Mouse (Mus musculus): ENCODE data around the gene Zranb1.

The Zranb1 gene

DNA sequence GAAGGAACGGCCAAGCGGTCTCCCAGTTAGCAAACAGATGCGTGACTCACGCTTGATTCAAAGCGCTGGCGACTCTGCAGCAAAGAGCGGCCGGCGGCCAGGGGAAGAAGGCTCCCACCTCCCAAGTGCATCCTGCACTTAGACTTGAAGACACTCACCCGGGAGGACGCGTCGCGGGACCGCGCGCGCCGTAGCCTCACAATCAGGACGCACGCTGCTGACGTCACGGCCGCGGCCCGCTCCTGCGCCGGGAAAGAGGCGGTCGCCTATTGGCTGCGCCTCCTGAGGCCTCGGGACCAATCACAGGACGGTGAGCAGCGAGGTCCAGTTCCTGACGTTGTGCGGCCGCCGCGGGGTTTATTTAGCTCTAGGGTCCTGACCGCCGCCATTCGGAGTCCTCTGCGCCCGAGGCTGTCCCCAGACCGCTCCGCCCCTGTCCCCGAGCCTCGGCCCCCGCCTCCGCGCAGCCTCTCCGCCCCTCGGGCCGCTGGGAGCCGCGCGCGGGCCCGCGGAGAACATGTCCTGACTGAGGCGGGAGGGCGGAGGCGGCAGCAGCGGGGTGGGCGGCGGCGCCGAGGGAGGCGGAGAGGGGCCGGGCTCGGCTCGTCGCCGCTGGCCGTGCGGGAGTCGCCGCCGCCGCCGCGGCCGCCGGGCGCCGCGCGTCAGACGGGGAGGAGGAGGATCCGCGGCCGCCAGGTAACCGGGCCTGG, at the start of gene Zranb1:
Gene Zranb1 (plus strand): TSS at position 293 of the 710 bp plus-strand sequence.
- DNase-seq: peak; percentile 99

DNA sequence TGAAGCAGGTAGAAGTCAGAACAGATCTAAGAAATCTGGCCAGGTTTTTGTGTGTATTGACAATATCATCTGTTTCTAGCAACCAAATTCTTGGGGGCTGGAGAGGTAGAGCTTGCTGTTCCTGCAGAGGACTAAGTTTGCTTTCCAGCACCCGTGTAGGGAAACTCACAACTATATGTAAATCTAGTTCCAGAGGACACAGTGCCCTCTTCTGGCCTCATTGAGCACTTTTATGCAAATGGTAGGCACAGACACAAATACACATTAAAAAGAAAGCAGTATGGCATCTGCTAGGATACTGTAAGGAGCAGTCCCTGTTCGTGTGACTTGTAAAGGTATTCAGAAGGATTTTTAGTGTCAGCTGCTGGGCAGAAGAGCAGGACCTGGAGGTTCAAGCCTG, 48.6 kb upstream of the Zranb1 start:
- DNase-seq: peak in 1 of 2 experiments; percentile 13

- DNase-seq: no peak
These were observed 46.9 kb upstream of the Zranb1 start for GRCm38 (mm10) chr7:132884031-132884430.

DNA sequence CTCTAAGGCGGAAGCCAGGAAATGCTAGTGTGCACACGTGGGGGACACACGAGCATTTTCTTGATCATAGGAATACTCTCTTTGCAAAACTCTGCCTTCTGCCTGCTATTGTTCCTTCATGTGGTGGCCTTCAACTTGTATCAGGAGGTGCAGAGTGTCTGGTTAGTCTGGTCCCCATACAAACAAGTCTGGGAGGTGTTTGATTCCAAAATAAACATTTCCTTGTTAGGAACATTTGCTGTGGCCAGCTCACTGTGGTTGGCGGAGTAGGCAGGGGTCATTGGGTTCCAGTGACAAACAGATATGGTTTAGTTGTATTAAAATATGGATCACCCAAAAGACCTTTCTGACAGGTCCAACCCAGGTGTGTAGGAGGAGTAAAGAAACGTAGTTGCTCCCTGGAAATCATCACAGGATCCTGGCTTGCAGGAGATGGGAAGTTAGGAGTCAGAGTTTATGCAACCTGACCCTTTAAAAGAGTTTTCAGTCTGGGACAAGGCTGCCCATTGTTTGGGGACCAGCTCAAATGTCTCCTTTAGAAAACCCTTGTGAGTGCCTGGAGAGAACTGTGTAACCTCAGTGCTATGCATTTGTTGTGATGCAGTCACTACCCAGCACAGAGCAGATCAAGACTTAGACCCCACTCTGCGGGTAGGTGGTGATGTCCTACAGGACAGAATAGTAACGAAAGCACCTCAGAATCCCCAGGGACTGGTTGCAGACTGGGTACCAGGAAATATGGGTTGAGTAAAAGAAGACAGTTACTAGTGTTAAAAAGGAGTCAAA, 43.7 kb upstream of the Zranb1 start:
- DNase-seq: no peak

DNA sequence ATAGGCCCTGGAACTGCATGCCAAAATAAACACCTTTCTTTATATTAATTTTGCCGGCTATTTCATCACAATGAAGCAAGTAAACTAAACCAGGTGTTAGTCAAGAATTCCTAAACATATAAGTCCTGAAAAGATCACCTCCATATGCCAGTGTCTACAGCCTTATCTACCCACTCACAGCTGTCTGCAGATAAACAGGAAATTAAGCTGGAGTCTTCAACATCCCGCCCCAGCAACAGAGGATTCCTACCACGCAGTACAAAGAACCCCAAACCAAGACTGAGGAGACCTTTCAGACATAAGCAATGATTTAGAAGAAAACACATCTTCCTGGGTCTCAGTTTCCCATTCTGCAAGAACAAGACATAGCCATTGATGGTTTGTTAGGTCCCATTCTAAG, 42.9 kb upstream of the Zranb1 start:
- no peak for DNase-seq

DNA sequence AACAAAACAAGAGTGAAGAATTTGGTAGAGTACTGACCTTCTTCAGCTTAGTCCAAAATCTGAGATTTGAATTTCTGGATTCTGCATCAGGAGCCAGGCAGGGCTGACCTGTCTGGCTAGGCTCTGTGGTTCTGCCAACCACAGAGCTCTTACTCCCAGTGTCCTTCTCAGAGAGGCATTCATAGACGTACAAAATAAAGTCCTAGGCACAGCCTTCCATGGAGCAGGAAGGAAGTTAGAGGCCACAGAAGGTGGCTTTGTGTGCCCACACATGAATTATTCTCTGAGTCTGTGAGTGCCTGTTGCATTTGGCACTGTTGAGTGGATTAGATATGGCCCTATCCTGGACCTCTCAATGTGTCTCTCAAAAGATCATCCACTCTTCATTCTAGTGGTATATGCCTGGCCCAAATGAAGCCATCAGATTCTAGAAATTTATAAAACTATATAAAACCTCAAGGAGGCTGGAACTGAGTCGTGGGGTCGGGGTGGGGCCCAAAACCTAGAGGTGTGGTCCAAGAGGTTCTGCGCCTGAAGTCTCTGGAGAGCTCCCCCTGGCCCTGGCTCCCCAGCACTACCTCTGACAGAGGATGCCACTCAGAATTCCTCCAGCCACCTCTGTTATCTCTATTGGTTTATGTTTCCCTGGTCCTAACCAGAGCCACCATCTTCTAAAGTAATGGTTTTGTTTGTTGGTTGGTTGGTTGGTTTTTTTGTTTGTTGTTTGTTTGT, 42.3 kb upstream of the Zranb1 start:
- DNase-seq: no peak

DNA sequence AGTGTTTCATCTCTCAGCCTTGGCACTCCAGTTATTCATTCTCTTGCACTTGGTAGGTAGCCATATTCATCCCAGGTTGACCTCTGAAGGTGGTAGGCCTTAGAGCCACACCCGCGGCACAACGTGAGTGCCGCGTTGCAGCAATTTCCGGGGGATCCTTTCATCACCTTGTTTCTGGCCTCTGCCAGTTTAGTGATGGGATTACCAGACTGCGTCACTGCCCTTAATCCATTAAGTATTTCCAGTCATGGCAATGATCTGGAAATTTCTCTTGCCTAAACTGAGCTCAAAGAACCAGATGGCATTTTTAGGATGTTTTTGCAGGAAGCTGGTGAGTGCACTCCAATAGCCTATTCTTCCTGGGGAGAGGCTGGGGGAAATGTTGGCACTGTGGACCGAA, 41.3 kb upstream of the Zranb1 start:
- DNase-seq: no peak

- no peak for DNase-seq
These were observed 40.7 kb upstream of the Zranb1 start for GRCm38 (mm10) chr7:132890201-132890600.

DNA sequence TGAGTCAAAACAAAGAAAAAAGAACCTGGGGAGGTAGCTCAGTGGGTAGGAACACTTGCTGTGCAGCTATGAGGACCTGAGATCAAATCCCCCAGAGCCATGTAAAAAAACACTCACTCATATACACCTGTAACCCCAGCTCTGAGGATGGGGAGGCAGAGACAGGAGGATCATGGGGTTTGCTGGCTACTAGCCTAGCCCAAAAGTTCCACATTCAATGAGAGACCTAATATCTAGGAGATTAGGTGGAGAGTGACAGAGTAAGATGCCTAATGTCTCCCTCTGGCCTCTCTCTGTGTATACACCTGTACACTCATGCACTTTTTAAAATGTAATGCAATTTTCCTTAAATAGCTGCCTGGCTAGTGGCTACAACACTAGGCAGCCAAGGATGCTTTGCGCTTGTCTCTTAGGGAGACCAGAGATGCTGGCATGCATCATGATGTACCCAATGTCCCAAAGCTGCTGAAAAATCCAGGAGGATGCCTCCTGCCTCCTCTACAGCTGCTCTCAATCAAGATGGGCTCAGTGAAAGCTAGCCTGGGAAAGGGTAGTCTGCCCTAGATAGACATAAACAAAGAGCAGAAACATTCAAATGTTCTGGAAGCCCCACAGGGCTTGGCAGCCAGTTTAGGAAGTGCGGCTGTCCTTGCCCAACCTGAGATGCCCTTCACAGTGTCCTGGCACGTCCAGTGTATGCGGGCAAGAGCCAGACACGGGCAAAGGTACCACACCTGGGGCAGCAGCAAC, 39.2 kb upstream of the Zranb1 start:
- no peak for DNase-seq

- DNase-seq: no peak
These were observed 38.7 kb upstream of the Zranb1 start for GRCm38 (mm10) chr7:132892311-132892661.

GRCm38 (mm10) chr7:132892806-132893205, 38.1 kb upstream of the Zranb1 start:
- no peak for DNase-seq

DNA sequence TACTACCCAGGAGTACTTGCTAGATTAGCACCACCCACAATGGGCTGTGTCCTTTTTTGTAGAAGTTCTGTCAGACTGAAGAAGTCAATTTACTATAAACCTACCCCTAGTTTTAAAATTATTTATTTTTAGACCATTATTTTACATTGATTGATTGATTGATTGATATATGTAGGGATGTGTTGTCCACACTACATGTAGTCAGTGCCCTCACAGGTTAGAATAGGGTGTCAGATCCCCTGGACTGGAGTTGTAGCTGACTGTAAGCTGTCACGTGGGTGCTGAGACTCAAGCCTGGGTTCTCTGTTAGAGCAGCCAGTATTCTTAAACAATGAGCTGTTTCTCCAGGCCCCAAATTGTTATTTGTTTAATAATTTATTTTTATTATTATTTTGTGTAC, 37.6 kb upstream of the Zranb1 start:
- DNase-seq: no peak

- peak; percentile 13 to 44 for DNase-seq
These were observed 35.9 kb upstream of the Zranb1 start for GRCm38 (mm10) chr7:132894841-132895555.

DNA sequence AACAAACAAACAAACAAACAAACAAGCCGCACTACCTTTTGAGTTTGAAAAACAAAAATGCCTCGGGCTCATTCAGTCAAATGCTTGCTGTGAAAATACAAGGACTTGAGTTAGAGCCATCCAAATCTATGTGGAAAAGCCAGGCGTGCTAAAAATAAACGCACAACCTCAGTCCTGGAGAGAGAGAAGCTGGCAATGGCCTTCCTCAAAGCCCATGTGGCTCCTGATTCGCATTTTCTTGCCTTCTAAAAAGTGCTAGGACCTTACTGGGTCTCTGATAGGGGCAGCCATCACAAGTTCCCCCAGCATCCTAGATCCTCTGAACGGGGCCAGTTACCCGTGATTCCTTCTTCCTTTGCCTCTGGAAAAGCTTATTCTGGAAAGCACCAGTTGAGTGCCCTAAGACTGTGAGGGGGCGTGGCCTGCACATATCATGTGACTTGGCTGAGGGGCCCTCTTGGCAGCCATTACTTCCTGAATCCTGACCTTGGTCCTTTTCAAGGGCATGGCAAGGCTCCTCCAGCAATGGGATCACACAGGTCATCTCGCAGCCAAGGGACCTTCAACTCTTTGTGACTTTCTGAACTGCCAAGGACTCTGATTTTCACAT, 34.6 kb upstream of the Zranb1 start:
- DNase-seq: peak; percentile 26 to 31

DNA sequence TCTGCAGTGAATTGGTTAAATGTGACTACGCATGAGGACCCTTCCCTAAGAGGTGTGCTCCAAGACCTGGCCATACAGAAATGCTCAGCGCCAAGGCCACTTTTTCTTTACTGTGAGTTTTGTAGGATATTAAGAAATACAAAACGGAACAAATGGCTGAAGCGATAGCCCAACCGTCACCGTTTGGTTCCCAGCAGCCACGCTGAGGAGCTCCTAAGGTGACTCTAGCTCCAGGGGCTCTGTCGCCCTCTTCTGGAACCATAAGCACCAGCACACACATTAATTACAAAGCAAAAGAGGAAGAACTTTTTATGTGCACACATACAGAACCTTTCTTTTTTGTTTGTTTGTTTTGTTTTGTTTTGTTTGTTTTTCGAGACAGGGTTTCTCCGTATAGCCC, 33.7 kb upstream of the Zranb1 start:
- DNase-seq: no peak

DNA sequence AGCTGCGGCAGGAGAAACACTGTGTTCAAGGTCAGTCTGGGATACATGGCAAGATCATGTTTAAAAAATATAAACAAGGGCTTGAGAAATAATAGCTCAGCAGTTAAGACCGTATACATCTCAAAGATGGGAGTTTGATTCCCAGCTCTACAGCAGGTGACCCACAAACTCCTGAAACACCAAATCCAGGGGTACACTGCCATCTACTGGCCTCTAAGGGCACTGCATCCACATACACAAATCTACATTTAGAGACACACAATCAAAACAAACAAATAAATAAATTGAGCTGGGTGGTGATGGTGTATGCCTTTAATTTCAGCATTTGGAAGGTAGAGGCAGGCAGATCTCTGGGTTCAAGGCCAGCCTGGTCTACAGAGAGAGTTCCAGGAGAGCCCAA, 32.7 kb upstream of the Zranb1 start:
- peak; percentile 25 to 33 for DNase-seq

DNA sequence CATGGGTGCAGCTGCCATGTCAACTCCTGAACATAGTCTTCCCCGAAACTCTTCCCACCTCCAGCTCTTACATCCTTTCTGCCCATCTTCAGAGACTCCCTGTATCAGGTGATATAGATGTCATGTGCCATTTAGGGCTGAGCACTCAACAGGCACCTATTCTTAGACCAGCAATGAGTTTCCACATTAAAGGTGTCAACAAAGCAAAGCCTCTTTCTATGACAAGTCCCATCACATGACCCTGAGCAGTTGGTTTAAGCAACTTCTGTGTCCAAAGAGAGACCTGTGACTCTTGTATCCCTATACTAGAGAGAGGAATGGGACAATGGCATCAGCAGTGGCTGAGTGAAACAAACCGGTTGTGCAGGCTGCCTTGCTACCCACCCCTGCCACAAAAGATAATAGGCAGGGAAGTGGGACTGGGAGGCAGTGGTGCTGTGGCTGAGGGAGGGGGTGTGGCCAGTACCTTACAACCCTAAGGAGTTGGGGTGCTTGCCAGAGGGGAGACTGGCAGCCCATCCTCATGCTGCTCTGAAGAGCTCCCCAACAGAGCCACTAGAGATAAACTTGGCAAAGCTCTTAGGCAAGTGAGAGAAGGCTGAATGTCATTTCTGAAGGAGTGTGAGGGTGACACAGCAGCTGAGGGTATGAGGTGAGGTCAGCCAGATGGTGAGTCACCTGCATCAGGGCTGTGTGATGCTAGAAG, 30.0 kb upstream of the Zranb1 start:
- DNase-seq: no peak

- no peak for DNase-seq
These were observed 27.1 kb upstream of the Zranb1 start for GRCm38 (mm10) chr7:132903796-132904195.

DNA sequence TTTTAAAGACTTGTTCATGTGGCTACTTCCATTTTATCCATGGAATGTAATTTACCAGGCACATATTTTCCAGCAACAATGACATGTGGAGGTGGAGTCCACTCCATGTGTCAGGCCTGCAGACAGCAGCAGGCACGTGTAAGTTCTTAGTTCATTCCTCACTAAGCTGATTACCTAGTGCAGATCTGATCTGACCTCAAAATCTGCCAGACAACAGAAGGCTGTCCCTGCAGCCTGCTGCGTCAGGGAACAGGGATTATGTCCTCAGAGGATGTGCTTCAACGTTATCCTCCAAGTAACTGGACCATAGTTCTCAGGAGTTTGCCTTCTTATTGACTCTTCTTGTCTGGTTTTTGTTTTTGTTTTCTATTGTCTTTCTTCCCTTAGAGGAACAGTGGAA, 9.0 kb upstream of the Zranb1 start:
- no peak for DNase-seq

DNA sequence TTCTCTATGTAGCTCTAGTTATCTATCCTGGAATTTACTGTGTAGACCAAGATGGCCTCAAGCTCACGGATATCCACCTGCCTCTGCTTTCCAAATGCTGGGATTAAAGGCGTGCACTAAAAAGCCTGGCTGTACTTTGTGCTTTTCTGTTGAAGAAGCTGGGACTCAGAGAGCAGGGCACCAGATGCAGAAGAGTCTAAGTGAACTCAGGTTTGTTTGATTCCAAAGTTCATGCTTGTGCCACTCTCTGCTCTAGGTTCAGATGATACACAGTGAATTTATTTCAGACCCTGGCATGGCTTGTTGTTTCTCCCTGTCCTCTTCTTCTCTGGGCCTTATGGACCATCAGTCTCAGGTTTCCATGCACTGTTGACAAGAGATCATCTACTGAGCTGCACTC, 5.7 kb upstream of the Zranb1 start:
- DNase-seq: no peak

GRCm38 (mm10) chr7:132927201-132927600, 3.7 kb upstream of the Zranb1 start:
- DNase-seq: no peak
